Mouse (Mus musculus) limb, embryonic 11.5 days (tissue): ENCODE data around the gene Asic2. TPM values are rescaled to one million over a fixed set of nuclear protein-coding genes. Genes with fewer than 3 reads are reported as not detected.

Source experiments
- ATAC-seq: fragments of 200-750 bp; cut with Nextera tagmentation; 2 replicates; pipeline ENCODE4 v1.8.0; 2017; ENCODE audit warnings: low read depth; ENCODE audit not compliant: insufficient number of reproducible peaks, low FRiP score, low TSS enrichment
- DNase-seq: peaks from one replicate; pipeline ENCODE4 v3.0.0-alpha.2; 2015; ENCODE audit warnings: low spot score
- H3K27ac ChIP-seq: fragments of 300-500 bp; sonication (generic); replicated peaks from 2 replicates; pipeline ENCODE4 v1.5.1; 2014; ENCODE audit warnings: low read depth, mild to moderate bottlenecking, low read length
- H3K27me3 ChIP-seq: fragments of 300-500 bp; sonication (generic); 2 replicates; pipeline ENCODE4 v1.6.1; 2014; ENCODE audit warnings: mild to moderate bottlenecking, low read length, mixed read lengths; ENCODE audit not compliant: control insufficient read depth, insufficient read depth
- H3K36me3 ChIP-seq: fragments of 300-500 bp; sonication (generic); 2 replicates; pipeline ENCODE4 v1.6.1; 2014; ENCODE audit warnings: mild to moderate bottlenecking, low read length, moderate library complexity, mixed read lengths; ENCODE audit not compliant: control insufficient read depth, insufficient read depth
- H3K4me1 ChIP-seq: fragments of 300-500 bp; sonication (generic); 2 replicates; pipeline ENCODE4 v1.6.1; 2014; ENCODE audit warnings: low read length, mixed read lengths; ENCODE audit not compliant: control insufficient read depth, insufficient read depth
- H3K4me2 ChIP-seq: fragments of 300-500 bp; sonication (generic); 2 replicates; pipeline ENCODE4 v1.6.1; 2014; ENCODE audit warnings: low read depth, mild to moderate bottlenecking, moderate library complexity; ENCODE audit not compliant: severe bottlenecking
- H3K4me3 ChIP-seq: fragments of 300-500 bp; sonication (generic); 2 replicates; pipeline ENCODE4 v1.5.1; 2014; ENCODE audit warnings: low read depth, low read length
- H3K9ac ChIP-seq: fragments of 300-500 bp; sonication (generic); 2 replicates; pipeline ENCODE4 v1.6.1; 2014; ENCODE audit warnings: mild to moderate bottlenecking, low read length
- H3K9me3 ChIP-seq: fragments of 300-500 bp; sonication (generic); 2 replicates; pipeline ENCODE4 v1.6.1; 2016; ENCODE audit warnings: low read length; ENCODE audit not compliant: control insufficient read depth
- WGBS: fragments of 180-500 bp; shearing (Covaris S2); extraction: QIAGEN DNeasy Blood & Tissue Kit; methylation state at CpG from one replicate; pipeline ENCODE4 v1.1.7; 2014; 5-methylcytosine and 5-hydroxymethylcytosine counted together
- polyA plus RNA-seq: library from polyadenylated mRNA; unstranded; fragments of >200 nt; fragmentation: Nextera tagmentation; extraction: Ambion mirVana; gene quantifications from 2 replicates; pipeline ENCODE4 v1.2.1, GENCODE M21; 2014

The Asic2 gene
- polyA plus RNA-seq, 1 experiment from 2014 or later = 0.27 TPM

DNA sequence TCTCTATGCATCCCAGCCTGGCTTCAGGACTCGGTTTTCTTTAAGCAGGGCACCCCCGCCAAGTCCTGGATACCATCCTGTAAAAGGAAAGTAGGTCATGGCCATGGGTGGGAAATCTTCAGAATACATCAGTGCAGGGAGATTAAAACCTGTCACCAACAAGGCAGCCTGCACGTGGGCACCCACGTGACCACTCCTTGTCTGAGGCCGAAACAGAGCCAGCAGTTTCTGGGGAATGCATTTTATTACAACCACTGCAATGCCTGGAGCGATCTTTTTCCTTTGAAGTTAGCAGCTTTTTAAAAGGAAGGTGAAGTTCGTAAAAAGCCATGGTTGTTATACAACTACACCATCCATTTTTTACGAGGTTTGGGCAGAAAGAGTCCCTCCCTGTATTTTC is 873.7 kb downstream of the Asic2 start:
- no peaks in the 10 kb centered on the region for H3K9me3 ChIP-seq
- no peak for ATAC-seq
- peak; percentile 59 for DNase-seq
- H3K36me3 ChIP-seq = no peaks in the 10 kb centered on the region
- no peak overlapping the region for H3K4me3 ChIP-seq
- H3K27me3 ChIP-seq = no peaks in the 10 kb centered on the region
- H3K4me2 ChIP-seq = no peak overlapping the region
- 0 out of 2 replicates have a peak, but pooled peaks cover 2% of the 10 kb centered on the region for H3K4me1 ChIP-seq
- H3K27ac ChIP-seq = no peak overlapping the region
- 15% methylated on average over 8 of the region's 8 CpGs for WGBS
- H3K9ac ChIP-seq = no peak overlapping the region

DNA sequence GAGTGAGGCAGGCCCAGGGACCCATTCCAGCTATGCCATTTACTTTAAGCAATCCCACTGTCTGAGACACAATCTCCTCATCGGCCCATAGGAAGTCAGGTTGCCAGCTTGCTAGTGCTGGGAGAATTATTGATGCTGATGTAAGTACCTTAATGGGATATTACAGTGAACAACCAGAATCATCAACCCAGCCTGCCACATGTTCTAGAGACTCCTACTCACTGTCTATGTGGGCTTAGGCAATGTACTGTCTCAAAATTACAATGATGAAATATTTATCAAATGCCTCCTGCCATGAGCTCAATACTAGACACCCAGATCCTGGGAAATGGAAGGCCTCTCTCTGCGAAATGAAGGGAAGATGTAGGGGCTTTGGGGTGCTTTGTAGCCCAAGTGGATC is 876.1 kb downstream of the Asic2 start:
- no peak for DNase-seq
- Histone ChIP-seq H3K4me1 (0 out of 2 replicates have a peak, but pooled peaks cover 2% of the 10 kb centered on the region), H3K9me3 (no peaks in the 10 kb centered on the region), H3K4me3 (no peak overlapping the region), H3K36me3 (no peaks in the 10 kb centered on the region), H3K27me3 (no peaks in the 10 kb centered on the region), H3K4me2 (no peak overlapping the region), H3K9ac (no peak overlapping the region), H3K27ac (no peak overlapping the region)
- ATAC-seq = no peak
- 84% methylated on average over 2 of the region's 2 CpGs for WGBS

DNA sequence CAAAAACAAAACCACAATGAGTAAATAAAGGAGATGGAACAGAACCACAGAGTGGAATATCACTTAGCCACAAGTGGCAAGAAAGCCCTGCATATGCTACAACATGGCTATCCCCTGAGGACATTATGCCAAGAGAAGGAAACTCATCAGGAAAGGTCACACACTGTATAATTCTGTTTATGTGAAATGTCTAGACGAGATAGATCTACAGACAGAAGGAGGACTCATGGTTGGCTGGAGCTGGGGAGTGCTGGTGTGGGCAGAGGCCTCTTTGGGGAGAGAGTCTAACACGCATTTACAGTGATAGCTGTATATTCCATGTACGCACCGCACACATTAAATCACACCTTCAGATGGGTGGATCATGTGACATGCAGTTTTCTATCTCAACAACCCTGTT is 884.4 kb downstream of the Asic2 start:
- no peaks in the 10 kb centered on the region for H3K4me1 ChIP-seq
- ATAC-seq = no peak
- no peaks in the 10 kb centered on the region for H3K9me3 ChIP-seq
- H3K27me3 ChIP-seq = no peaks in the 10 kb centered on the region
- H3K27ac ChIP-seq = no peak overlapping the region
- no peak overlapping the region for H3K4me3 ChIP-seq
- H3K36me3 ChIP-seq = no peaks in the 10 kb centered on the region
- DNase-seq = no peak
- no peak overlapping the region for H3K9ac ChIP-seq
- H3K4me2 ChIP-seq = no peak overlapping the region
- WGBS = 84% methylated on average over 4 of the region's 4 CpGs

DNA sequence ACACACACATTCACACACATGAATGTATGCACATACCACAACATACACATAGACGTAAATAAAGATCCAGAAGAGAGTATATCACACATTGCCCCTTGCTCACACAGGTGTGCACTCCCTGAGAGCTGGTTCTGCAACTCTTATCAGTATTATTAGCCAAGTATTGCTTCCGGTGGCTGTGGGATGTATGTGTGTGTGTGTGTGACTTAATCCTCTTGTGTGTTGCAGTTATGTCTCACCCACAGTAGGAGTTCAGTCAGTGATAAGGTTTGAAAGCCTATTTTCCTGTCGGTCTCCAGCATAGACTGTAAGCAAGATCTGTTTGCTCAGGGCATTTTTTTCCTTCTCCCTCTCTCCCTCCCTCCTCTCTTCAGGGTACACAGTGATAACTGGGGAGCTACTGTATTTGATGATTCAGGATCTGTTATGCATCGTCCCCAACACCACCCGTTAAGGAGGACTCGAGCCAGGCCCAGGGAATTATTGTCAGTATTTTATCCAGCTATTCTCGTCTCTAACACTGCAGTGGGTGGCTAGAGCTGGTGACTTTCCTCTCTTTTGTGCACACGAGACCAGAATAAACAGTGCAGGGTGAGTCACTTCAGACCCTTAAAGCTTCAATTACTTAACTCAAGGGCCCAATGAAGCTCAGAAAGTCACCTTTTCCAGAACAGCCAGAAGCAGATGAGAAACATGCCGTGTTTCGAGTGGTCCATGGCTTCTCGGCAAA is 888.0 kb downstream of the Asic2 start:
- Histone ChIP-seq H3K36me3 (no peaks in the 10 kb centered on the region), H3K4me2 (no peak overlapping the region), H3K4me3 (no peak overlapping the region), H3K27me3 (no peaks in the 10 kb centered on the region), H3K27ac (no peak overlapping the region), H3K4me1 (no peaks in the 10 kb centered on the region), H3K9me3 (no peaks in the 10 kb centered on the region), H3K9ac (no peak overlapping the region)
- DNase-seq (no peak), ATAC-seq (no peak)
- WGBS = 78% methylated on average over 11 of the region's 11 CpGs

DNA sequence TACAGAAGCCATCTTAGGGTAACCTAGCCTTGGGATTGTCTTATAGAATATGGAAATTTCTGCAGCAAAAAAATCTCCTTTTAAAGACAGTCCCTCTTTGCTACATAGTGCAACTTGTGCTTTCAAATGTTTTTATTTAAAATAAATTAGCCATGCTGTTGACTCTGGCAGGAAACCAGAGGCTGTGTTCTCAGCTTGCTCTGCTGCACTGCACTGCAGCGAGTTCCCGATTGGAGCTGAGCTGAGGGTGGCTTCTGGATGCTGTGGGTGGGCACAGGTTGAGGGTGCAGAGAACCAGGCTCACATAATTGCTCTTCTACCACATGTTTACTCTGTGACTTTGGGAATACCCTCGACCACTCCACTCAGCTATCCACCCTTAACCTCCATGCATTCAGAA is 889.0 kb downstream of the Asic2 start:
- H3K4me1 ChIP-seq = no peaks in the 10 kb centered on the region
- no peak overlapping the region for H3K9ac ChIP-seq
- H3K27ac ChIP-seq = no peak overlapping the region
- 80% methylated on average over 3 of the region's 3 CpGs for WGBS
- H3K9me3 ChIP-seq = no peaks in the 10 kb centered on the region
- no peak for ATAC-seq
- no peaks in the 10 kb centered on the region for H3K36me3 ChIP-seq
- H3K4me3 ChIP-seq = no peak overlapping the region
- no peak for DNase-seq
- no peaks in the 10 kb centered on the region for H3K27me3 ChIP-seq
- H3K4me2 ChIP-seq = no peak overlapping the region

GRCm38 (mm10) chr11:81071836-81072235 is 896.4 kb downstream of the Asic2 start:
- Histone ChIP-seq H3K4me1 (no peaks in the 10 kb centered on the region), H3K27me3 (no peaks in the 10 kb centered on the region), H3K9me3 (no peaks in the 10 kb centered on the region), H3K4me2 (no peak overlapping the region), H3K4me3 (no peak overlapping the region), H3K9ac (no peak overlapping the region), H3K36me3 (no peaks in the 10 kb centered on the region), H3K27ac (no peak overlapping the region)
- DNase-seq (no peak), ATAC-seq (no peak)
- WGBS = 84% methylated on average over 4 of the region's 4 CpGs

DNA sequence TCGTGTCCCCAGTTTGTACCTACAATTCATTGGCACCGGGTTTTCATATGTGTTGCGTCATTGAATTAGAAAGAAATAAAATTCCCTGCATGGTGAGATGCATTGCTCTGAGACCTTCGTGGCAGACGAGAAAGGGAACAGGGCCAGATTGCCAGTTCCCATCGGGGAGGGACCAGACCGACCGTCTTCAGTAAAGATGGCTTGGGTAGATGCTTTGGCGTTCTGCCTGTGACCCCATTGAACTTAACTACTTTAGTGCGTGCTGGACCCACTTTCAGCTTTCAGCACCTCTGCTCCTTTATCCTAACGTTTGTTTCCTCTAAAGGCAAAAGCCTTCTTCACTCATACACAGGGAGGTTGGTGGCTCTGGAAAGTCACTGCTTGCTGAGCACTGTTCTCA is 902.9 kb downstream of the Asic2 start:
- no peaks in the 10 kb centered on the region for H3K27me3 ChIP-seq
- no peaks in the 10 kb centered on the region for H3K4me1 ChIP-seq
- H3K4me2 ChIP-seq = no peak overlapping the region
- DNase-seq (no peak), ATAC-seq (no peak)
- WGBS = 88% methylated on average over 11 of the region's 11 CpGs
- H3K27ac ChIP-seq = no peak overlapping the region
- no peaks in the 10 kb centered on the region for H3K36me3 ChIP-seq
- no peak overlapping the region for H3K9ac ChIP-seq
- H3K9me3 ChIP-seq = no peaks in the 10 kb centered on the region
- H3K4me3 ChIP-seq = no peak overlapping the region

- no peaks in the 10 kb centered on the region for H3K4me1 ChIP-seq
- no peaks in the 10 kb centered on the region for H3K27me3 ChIP-seq
- DNase-seq = no peak
- H3K36me3 ChIP-seq = no peaks in the 10 kb centered on the region
- no peak overlapping the region for H3K4me3 ChIP-seq
- H3K4me2 ChIP-seq = no peak overlapping the region
- H3K9me3 ChIP-seq = no peaks in the 10 kb centered on the region
- no peak for ATAC-seq
- H3K27ac ChIP-seq = no peak overlapping the region
- no peak overlapping the region for H3K9ac ChIP-seq
- WGBS = 95% methylated on average over 2 of the region's 2 CpGs
Observed at GRCm38 (mm10) chr11:81064006-81064405, 904.3 kb downstream of the Asic2 start.

DNA sequence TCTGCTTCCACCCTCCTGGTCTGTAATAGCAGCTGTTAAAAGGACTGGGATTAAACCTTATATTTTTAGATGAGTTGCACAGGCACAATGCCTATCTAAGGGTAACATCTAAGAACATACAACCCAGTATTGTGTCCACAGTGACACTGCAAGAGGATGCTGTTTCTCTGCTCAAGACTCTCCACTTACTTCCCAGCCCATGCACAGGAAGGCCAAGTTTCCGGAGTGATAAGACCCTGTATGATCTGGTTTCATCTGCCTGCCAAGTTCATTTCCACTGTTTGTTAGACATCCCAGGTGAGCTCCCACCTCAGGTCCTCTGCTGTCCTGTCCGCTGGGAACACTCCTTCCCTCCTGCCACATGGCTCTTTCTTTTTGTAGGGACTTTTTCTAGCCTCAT is 908.2 kb downstream of the Asic2 start:
- no peak for ATAC-seq
- no peak overlapping the region for H3K4me2 ChIP-seq

More for the DNA sequence above, 908.2 kb downstream of the Asic2 start:
- no peaks in the 10 kb centered on the region for H3K36me3 ChIP-seq
- WGBS = 83% methylated on average over 2 of the region's 2 CpGs
- H3K4me3 ChIP-seq = no peak overlapping the region
- no peaks in the 10 kb centered on the region for H3K27me3 ChIP-seq
- H3K4me1 ChIP-seq = no peaks in the 10 kb centered on the region
- no peak for DNase-seq
- no peaks in the 10 kb centered on the region for H3K9me3 ChIP-seq
- H3K27ac ChIP-seq = no peak overlapping the region
- H3K9ac ChIP-seq = no peak overlapping the region
